Mouse (Mus musculus): ENCODE measurements around the gene Vmn1r142. TPM values are rescaled to one million over a fixed set of nuclear protein-coding genes. Genes with fewer than 3 reads are reported as not detected.
"Not testable (repeated sequence)": the region's sequence is repeated elsewhere in the genome, so short reads cannot be mapped to it uniquely, and the experiment has no call there.

The Vmn1r142 gene
- total RNA-seq (2021) = not detected

DNA sequence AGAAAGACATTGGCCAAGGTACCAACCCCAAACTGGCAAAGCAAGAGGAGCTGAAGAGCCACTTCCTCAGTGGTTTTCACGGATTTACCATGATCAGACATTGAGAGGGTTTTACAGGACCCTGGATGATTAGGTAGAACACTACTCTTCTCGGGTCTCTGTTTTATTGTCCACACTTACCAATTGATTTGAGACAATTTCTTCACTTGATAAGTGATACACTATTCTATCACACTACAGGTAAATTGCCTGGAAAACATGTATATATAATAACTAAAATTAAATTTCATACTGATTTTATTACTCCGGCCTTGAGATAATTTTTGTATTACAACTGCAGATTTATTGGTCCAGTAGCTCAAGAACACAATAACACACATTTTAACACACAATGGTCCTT is at the start of gene Vmn1r142:
Vmn1r142 (minus strand) TSS at position 101 of the 400 bp plus-strand sequence.
- DNase-seq (ENCODE audit: extremely low spot score in 1 of 2, low spot score in 1 of 2) = not testable (repeated sequence)

GRCm38 (mm10) chr7:22201164-22201563 is 37.3 kb upstream of the Vmn1r142 start, which contains the start of gene Gm8653:
Gm8653 (minus strand) TSS chr7:22201264.
- DNase-seq (ENCODE audit: extremely low spot score in 1 of 2, low spot score in 1 of 2) = not testable (repeated sequence)

GRCm38 (mm10) chr7:22189077-22189476 is 25.2 kb upstream of the Vmn1r142 start, which contains the start of gene Vmn1r143:
Vmn1r143 (plus strand) TSS chr7:22189377.
- DNase-seq (ENCODE audit: extremely low spot score in 1 of 2, low spot score in 1 of 2) = not testable (repeated sequence)

GRCm38 (mm10) chr7:22134641-22135040 is 29.2 kb downstream of the Vmn1r142 start, which contains the start of gene Gm10666:
Gm10666 (minus strand) TSS chr7:22134741.
- DNase-seq (ENCODE audit: extremely low spot score in 1 of 2, low spot score in 1 of 2) = not testable (repeated sequence)

- DNase-seq (ENCODE audit: extremely low spot score in 1 of 2, low spot score in 1 of 2) = not testable (repeated sequence)
These were observed 45.7 kb downstream of the Vmn1r142 start, which contains the start of gene Gm16451 for GRCm38 (mm10) chr7:22118145-22118544. Gm16451 (minus strand) TSS chr7:22118245.

Other genes with a start within 250 kb of the Vmn1r142 start
- gene Gm5891, start 242.7 kb downstream of the Vmn1r142 start, total RNA-seq (2021) = not detected
- not detected for gene Vmn1r137, start 169.4 kb downstream of the Vmn1r142 start, total RNA-seq (2021)
- not detected for gene Vmn1r138, start 135.1 kb downstream of the Vmn1r142 start, total RNA-seq (2021)
- not detected for gene Gm6176, start 107.7 kb downstream of the Vmn1r142 start, total RNA-seq (2021)
- not detected for gene Vmn1r139, start 95.0 kb downstream of the Vmn1r142 start, total RNA-seq (2021)
- gene Gm16451, start 45.8 kb downstream of the Vmn1r142 start, total RNA-seq (2021) = not detected
- not detected for gene Gm10666, start 29.3 kb downstream of the Vmn1r142 start, total RNA-seq (2021)
- not detected for gene Vmn1r143, start 25.3 kb upstream of the Vmn1r142 start, total RNA-seq (2021)
- not detected for gene Gm8653, start 37.2 kb upstream of the Vmn1r142 start, total RNA-seq (2021)
- gene Gm8453, start 65.4 kb upstream of the Vmn1r142 start, total RNA-seq (2021) = not detected
- not detected for gene Gm4187, start 165.7 kb upstream of the Vmn1r142 start, total RNA-seq (2021)
- not detected for gene Gm8660, start 207.0 kb upstream of the Vmn1r142 start, total RNA-seq (2021)
- gene Vmn1r148, start 249.5 kb upstream of the Vmn1r142 start, total RNA-seq (2021) = not detected